Mouse (Mus musculus) E14TG2a.4 (cell line): ENCODE measurements at regions not wholly inside any gene's neighbourhood (a gene's known extent, or its start where the extent isn't known, plus 50 kb on each side); places are given as distances from the start of the nearest gene placed in this dataset.

Source experiments
- H3K27me3 ChIP-seq: 2 replicates; pipeline ENCODE4 v1.6.1; 2014; ENCODE audit warnings: low read length, control low read depth; ENCODE audit not compliant: insufficient read depth
- H3K36me3 ChIP-seq: 2 replicates; pipeline ENCODE4 v1.6.1; 2014; ENCODE audit warnings: low read length, control low read depth; ENCODE audit not compliant: insufficient read depth
- H3K4me1 ChIP-seq: replicated peaks from 2 replicates; pipeline ENCODE4 v1.6.1; 2014; ENCODE audit warnings: low read depth, low read length, control low read depth
- H3K4me3 ChIP-seq: replicated peaks from 2 replicates; pipeline ENCODE4 v1.5.1; 2014; ENCODE audit warnings: mild to moderate bottlenecking, low read length
- H3K9me3 ChIP-seq: 2 replicates; pipeline ENCODE4 v1.6.1; 2014; ENCODE audit warnings: low read length, control low read depth
- CTCF ChIP-seq: conservative IDR thresholded peaks from 2 replicates; pipeline ENCODE4 v1.5.1; 2014; ENCODE audit warnings: low read length
- NANOG ChIP-seq: IDR thresholded peaks from 2 replicates; pipeline ENCODE4 v1.6.1; 2014; ENCODE audit warnings: borderline replicate concordance, low read length, mixed read lengths
- POU5F1 ChIP-seq: IDR thresholded peaks from 2 replicates; pipeline ENCODE4 v1.6.1; 2014; ENCODE audit warnings: low read length, borderline replicate concordance

DNA sequence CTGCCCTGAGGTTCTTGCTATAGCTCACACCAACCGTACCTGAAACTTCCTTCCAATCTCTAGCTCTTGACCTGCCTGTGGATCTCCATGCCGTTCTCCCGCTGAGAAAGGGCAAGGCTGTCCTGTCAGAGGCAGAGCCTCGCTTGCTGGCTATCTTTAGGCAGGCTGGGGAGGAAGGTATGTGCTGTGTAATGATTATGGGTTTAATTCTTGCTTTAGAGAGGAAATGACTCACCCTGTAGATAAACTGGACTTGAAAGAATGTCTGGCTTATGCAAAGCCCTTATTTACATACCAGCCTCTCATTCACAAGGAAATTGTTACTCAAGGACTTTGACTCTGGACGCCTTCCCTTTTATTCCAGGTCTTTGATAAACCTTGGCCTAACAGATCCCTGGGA, 69.8 kb downstream of the Phlda1 start:
- Histone ChIP-seq H3K4me3 (no peak overlapping the region; the same call in 1 of the 2 replicates), H3K4me1 (peaks cover 80% of the 10 kb centered on the region), H3K9me3 (no peaks in the 10 kb centered on the region), H3K27me3 (no peaks in the 10 kb centered on the region), H3K36me3 (no peaks in the 10 kb centered on the region)
- peak; percentile 15; the same call in 1 of the 2 replicates for TF ChIP-seq NANOG
- TF ChIP-seq CTCF = no peak

DNA sequence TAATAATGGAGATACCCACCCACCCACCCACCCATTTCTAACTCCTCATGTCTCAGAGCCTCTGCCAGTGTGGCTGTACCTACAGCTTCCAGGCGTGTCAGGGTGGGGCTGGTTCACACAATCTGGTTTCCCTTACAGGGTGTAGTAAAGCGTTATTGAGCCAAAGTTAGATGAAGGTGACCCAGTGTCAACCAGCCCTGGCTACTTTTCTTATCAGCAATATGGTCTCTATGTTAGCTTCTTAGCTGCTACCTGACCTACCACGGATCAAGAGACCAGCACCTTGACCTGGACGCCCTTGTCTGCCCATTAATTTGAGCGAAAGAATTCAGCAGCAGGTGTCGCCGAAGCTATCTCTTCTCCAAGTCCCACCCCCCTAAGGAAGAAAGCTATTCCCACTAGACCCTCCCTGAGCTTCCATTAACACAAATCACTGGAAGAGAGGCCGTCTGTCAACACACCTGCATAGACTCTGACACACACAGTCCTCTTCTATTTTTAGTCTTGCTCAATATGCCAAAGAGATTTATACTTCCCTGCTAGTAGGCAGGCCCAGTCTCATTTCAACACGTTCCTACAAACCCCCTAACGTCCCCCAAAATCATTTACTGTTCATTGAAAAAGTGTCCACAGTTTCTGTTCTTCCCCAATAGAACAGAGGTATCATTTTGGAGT, 70.4 kb downstream of the Phlda1 start:
- H3K27me3 ChIP-seq = no peaks in the 10 kb centered on the region
- H3K9me3 ChIP-seq = no peaks in the 10 kb centered on the region
- peaks cover 80% of the 10 kb centered on the region for H3K4me1 ChIP-seq
- H3K36me3 ChIP-seq = no peaks in the 10 kb centered on the region
- TF ChIP-seq NANOG = no peak
- no peak overlapping the region for H3K4me3 ChIP-seq

DNA sequence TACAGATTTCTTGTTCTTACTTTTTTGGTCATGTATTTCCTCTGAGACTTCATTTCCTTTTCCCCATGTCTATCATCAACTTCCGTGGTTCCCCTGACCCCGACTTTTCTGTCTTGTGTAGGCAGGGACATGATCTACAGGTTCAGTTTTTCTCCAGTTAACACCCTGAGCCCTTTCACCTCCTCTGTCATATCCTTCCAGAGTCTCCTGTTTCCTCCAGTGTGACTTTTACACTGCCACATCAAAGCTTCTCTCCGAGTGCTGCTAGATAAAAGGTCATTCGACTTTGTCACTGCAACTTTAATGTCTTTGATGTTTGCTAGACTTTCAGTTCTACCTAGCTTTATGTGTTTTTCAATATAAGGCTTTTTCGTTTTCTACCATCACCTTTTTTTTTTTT, 72.5 kb downstream of the Phlda1 start:
- peaks cover 78% of the 10 kb centered on the region for H3K4me1 ChIP-seq
- no peaks in the 10 kb centered on the region for H3K9me3 ChIP-seq
- no peak for TF ChIP-seq CTCF
- TF ChIP-seq POU5F1 = no peak
- TF ChIP-seq NANOG = no peak
- H3K27me3 ChIP-seq = peaks cover 5% of the 10 kb centered on the region
- no peaks in the 10 kb centered on the region for H3K36me3 ChIP-seq
- H3K4me3 ChIP-seq = no peak overlapping the region

DNA sequence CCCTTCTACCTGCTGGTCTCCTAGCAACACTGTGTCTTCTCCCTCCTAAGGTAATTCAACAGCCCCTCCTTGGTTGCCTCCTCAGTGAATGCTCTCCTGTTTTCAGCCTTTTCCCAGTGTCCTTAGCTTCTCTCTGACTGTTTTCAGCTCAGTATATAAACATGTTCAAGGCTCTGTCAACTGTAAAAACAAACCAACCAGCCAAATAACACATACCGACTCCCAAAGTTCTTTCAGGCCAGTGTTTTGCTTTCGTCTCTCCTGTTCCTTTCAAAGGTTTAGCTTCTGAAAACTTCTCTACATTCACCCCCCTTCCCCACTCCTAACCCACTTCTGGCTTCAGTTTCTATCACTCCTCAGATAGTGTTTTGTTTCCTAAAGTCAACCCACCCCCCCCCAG, 73.4 kb downstream of the Phlda1 start:
- H3K9me3 ChIP-seq = no peaks in the 10 kb centered on the region
- peaks cover 5% of the 10 kb centered on the region for H3K27me3 ChIP-seq
- TF ChIP-seq POU5F1 = no peak
- no peak for TF ChIP-seq CTCF
- no peak for TF ChIP-seq NANOG
- H3K36me3 ChIP-seq = no peaks in the 10 kb centered on the region
- H3K4me1 ChIP-seq = peaks cover 76% of the 10 kb centered on the region
- H3K4me3 ChIP-seq = no peak overlapping the region

DNA sequence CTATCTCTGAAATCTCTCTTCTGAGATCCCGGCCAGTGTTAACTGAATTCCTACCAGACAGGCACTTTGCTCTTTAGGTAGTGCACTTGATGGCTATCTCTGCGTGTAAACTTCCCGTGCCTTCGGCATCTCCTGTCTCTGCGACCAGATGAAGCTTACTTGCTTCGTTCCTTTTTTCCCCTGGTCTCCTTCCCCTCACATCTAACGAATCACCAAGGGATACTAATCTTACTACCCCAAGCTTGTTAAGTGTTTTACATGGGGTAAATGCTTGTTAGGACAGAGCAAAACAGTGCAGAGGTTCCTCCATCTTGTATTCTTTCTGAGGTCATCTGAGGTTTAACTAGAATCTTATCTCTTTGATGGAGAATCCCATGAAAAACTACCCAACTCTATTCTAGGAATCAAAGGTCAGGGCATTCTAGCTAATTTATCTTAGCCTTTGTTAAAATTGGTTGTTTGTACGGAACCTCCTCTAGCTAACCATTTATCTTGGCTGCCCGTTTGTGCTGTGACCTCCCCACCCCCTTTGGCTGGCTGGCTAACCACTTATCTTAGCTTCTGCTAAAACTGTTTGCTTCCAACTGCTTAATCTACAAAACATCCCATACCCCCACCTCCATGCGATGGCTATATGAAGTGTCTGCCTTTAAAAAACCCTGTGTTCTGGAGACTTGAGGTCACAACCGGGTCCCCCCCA, 74.5 kb downstream of the Phlda1 start:
- no peaks in the 10 kb centered on the region for H3K9me3 ChIP-seq

DNA sequence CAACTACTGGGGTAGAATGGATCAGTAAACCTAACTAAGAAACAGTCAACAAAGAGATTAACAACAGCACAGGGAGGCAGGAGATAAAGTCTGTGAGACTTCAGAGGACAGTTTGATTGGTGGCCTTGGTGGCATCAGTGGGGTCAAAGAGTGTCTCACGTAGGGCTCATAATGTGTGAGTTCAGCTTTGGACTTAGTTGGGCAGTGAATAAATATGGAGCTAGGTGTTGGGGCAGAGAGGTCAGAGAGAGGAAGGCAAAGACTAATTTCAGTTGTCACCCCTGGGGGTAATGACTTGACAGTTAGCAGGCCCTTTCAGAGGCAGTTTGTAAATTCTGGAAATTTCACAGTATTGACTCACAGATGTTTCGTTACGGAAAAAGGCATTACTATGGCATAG, 75.8 kb downstream of the Phlda1 start:
- Histone ChIP-seq H3K27me3 (peaks cover 5% of the 10 kb centered on the region), H3K9me3 (no peaks in the 10 kb centered on the region), H3K4me3 (no peak overlapping the region), H3K36me3 (no peaks in the 10 kb centered on the region), H3K4me1 (peaks cover 53% of the 10 kb centered on the region)
- no peak for TF ChIP-seq NANOG
- no peak for TF ChIP-seq POU5F1
- TF ChIP-seq CTCF = no peak

More for the DNA sequence above, 74.5 kb downstream of the Phlda1 start:
- no peak for TF ChIP-seq CTCF
- no peak for TF ChIP-seq POU5F1
- TF ChIP-seq NANOG = no peak
- Histone ChIP-seq H3K4me1 (peaks cover 65% of the 10 kb centered on the region), H3K36me3 (no peaks in the 10 kb centered on the region), H3K4me3 (no peak overlapping the region), H3K27me3 (peaks cover 5% of the 10 kb centered on the region)

DNA sequence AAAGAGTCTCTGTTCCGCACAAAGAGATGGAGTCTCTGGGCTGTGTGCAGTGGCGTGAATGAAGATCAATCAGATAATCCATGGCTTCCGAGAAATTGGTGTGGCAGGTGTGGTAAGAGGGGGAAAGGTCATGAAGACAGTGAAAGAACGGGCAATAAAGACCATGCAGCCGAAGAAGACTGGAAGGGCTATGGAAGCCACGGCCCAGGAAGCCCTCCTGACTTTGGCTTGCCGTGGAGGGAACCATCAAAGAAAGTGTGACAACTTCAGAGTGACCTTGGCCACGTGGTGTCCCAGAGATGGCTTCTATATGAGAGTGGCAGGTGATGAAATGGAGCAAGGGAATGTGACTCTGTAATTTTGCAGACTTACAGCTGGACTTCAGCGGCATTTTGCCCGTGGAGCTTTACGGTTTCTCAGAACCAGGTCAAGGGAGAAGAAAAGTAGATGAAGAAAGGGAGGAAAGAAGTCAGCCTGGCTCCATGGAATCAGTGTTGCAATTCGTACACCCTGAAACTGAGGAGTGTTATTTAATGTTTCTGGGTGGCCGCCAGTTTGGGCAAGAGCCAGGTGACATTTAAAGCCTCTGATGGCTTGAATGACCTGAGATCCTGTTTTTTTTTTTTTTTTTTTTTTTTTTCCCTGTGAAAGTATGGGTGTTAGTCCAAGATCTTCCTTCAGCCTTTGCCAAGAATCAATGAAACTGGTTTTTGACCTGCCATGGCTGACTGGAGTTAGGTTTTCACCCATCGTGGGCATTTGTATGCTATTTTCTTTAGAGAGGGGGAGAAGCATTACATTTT, 76.4 kb downstream of the Phlda1 start:
- H3K27me3 ChIP-seq = peaks cover 5% of the 10 kb centered on the region
- no peaks in the 10 kb centered on the region for H3K36me3 ChIP-seq
- no peak overlapping the region for H3K4me3 ChIP-seq
- TF ChIP-seq CTCF (no peak), POU5F1 (no peak), NANOG (no peak)
- peaks cover 47% of the 10 kb centered on the region for H3K4me1 ChIP-seq
- no peaks in the 10 kb centered on the region for H3K9me3 ChIP-seq

DNA sequence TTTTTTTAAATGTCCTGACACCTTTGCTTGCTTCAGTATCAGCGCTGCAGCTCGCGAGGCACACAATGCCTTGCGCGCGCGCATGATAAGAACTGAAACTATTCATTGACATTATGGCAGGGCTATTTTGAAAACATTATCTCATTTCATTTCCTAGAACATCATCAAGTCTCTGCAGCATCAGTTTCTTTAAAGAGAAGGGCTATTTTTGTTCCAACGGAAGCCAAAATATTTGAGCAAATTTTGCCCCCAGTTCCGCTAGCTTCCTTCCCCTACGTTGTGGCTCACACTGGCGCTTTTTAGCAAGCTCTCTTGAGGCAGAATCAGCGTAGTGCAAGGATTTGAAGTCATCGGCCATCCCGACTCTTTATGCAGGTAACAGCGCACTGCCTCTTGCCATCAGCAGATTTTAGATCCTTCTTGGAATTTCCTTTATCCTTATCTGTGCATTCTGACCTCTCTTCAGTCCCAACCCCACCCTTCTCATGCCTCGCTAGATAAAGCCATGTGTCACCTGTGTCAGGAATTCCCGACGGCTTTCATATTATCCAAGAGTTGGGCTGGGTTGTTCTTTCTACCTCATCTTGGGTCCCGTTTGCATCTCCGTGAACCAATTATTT, 77.1 kb downstream of the Phlda1 start:
- Histone ChIP-seq H3K4me1 (peaks cover 46% of the 10 kb centered on the region), H3K9me3 (no peaks in the 10 kb centered on the region), H3K27me3 (peaks cover 5% of the 10 kb centered on the region), H3K4me3 (no peak overlapping the region), H3K36me3 (no peaks in the 10 kb centered on the region)
- TF ChIP-seq NANOG = no peak
- TF ChIP-seq CTCF = no peak
- no peak for TF ChIP-seq POU5F1
